Mouse (Mus musculus): ENCODE results near the gene C1qtnf9.

DNA sequence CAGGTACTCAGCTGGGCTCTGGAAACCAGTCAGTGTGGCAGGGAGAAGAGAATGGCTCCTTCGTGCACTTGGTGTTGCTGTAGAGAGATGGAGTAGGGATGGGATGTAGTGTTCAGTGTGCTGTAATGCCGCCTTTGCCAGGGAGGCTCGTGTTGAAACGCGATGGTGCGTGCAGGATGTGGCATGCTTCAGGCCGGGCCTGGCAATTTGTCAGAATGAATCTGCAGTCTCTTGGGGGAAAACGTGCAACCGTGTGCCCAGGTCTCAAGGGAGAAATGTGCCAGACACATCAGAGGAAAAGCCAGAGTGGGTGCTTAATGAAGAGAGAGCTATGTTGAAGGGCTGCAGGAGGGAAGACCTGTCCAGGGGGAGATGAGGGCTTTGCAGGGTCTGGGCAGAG lies 37.0 kb downstream of the C1qtnf9 start:
- TF ChIP-seq POLR2A (IDR thresholded peaks at IDR 0.05; ENCODE audit: low read depth, low read length) (no peak), CTCF (IDR thresholded peaks at IDR 0.05; ENCODE audit: extremely low read depth, insufficient read length, insufficient replicate concordance, low read depth, low read length) (no peak)
